18 mouse cellular contexts compared by ENCODE assay signal in the genomic region with DNA sequence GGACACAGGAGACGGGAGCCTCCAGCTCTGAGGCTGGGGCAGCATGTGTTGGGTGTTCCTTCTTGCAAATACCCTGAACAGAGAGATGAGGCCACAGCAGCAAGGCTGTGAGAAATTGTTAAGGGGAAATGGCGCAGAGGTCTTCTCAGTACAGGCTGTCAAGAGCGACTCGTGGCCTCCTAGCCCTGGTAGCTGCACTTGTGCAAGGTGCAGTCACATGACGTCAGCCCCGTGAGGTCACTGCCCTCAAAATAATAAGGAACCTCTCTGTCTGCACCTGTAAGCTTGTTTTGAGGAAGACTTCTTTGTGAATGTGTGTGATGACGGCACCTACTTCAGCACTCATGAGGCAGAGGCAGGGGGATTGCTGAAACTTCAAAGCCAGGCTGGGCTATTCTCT. TPM values are rescaled to one million over a fixed set of nuclear protein-coding genes. Genes with fewer than 3 reads are reported as not detected.
DNase-seq lines count a peak whose midpoint lies in the region; ATAC-seq and TF ChIP-seq lines count a peak whose summit lies in the region.
"Had no signal": no experiment of that assay in that cellular context is flagged by ENCODE, and none has a peak within 500 bp of the region (broad histone marks: within the 10 kb centered on the region; RNA-seq: fewer than 3 reads in every experiment).

No protein-coding gene starts in this region.

- no peak for TF ChIP-seq CTCF in cortical plate, adult 2 months (IDR thresholded peaks at IDR 0.05; ENCODE audit: extremely low read depth, insufficient read depth, low read length)

- H3K4me3 ChIP-seq in cortical plate, adult 2 months (ENCODE audit: insufficient read depth, low read length) = no peak overlapping the region
- H3K4me3 ChIP-seq: forebrain, embryonic 15.5 days; heart, adult 2 months; hindbrain, embryonic 12.5 days; lung, embryonic 15.5 days; neural tube, embryonic 12.5 days had no signal

- peak; percentile 90 for ATAC-seq in megakaryocyte, adult 5-6 weeks (ENCODE audit: poor library complexity, severe bottlenecking)
- ATAC-seq: forebrain, embryonic 15.5 days; inflammation-experienced regulatory T-cells, adult 6 months had no signal

- TF ChIP-seq POLR2A in cortical plate, adult 2 months (IDR thresholded peaks at IDR 0.05; ENCODE audit: extremely low read depth, insufficient read depth, low read length) = no peak

- peak overlapping the region; percentile 42; the same call in 1 of the 2 replicates for H3K27ac ChIP-seq in cortical plate, adult 2 months (ENCODE audit: insufficient read depth, low read length)
- H3K27ac ChIP-seq: forebrain, embryonic 15.5 days; heart, adult 2 months; kidney, postnatal 0 days; lung, embryonic 15.5 days; neural tube, embryonic 12.5 days had no signal

- 0 out of 2 replicates have a peak, but pooled peaks cover 1% of the 10 kb centered on the region for H3K4me1 ChIP-seq in cortical plate, adult 2 months (ENCODE audit: control insufficient read depth, insufficient read depth, low read length)
- H3K4me1 ChIP-seq: forebrain, embryonic 15.5 days; neural tube, embryonic 12.5 days had no signal

- peak; percentile 35 for DNase-seq in thymus, postnatal 4 days
- no peak for DNase-seq in thymus, postnatal 14 days
- no peak for DNase-seq in gastrocnemius, postnatal 25 days
- no peak for DNase-seq in spleen, adult 18-20 months
- DNase-seq in adrenal gland, adult 2 months = no peak
- DNase-seq: adrenal gland, postnatal 10 days; cerebellum, adult 18-20 months; heart, adult 2 months; left cerebral cortex, postnatal 4 days; right cerebral cortex, postnatal 25 days had no signal

RNA-seq across cellular contexts. Expression of a gene that starts 11.0 kb away (rescaled TPM):
- polyA plus RNA-seq in cortical plate, adult 2 months (2012; rRNA removed) = 177 and 189 TPM in 2 replicates
- 66.2 and 78.6 TPM in 2 replicates for total RNA-seq in megakaryocyte, adult 5-6 weeks (2015)
- 112 and 121 TPM in 2 replicates for total RNA-seq in megakaryocyte, adult 5-6 weeks (2017)
- 10 to 100 TPM; 27.8 to 35.7 TPM for total RNA-seq in gastrocnemius, postnatal 25 days (2021)
- 100 to 1,000 TPM in 1 of 2 experiments, 10 to 100 TPM in 1; 98.6 to 141 TPM for total RNA-seq in adrenal gland, adult 2 months (2021)
- 28.9 and 29.6 TPM in 2 replicates for polyA plus RNA-seq in adrenal gland, adult 2 months (2012; rRNA removed)

RNA-seq across cellular contexts. Expression of a gene that starts 40.1 kb away (rescaled TPM):
- 3.5 and 3.7 TPM in 2 replicates for polyA plus RNA-seq in cortical plate, adult 2 months (2012; rRNA removed)
- 0.13 and 0.46 TPM in 2 replicates for total RNA-seq in megakaryocyte, adult 5-6 weeks (2015)
- 0.07 and 0.16 TPM in 2 replicates for total RNA-seq in megakaryocyte, adult 5-6 weeks (2017)
- total RNA-seq in gastrocnemius, postnatal 25 days (2021) = 1 to 10 TPM; 1.9 to 2.0 TPM
- total RNA-seq in adrenal gland, adult 2 months (2021) = 1 to 10 TPM; 2.4 to 3.6 TPM
- polyA plus RNA-seq in adrenal gland, adult 2 months (2012; rRNA removed) = 0.82 and 1.4 TPM in 2 replicates

RNA-seq across cellular contexts. Expression of a gene that starts 59.0 kb away (rescaled TPM):
- polyA plus RNA-seq in cortical plate, adult 2 months (2012; rRNA removed) = 2.0 TPM in 2 replicates
- total RNA-seq in megakaryocyte, adult 5-6 weeks (2015) = 3.7 and 3.8 TPM in 2 replicates
- total RNA-seq in megakaryocyte, adult 5-6 weeks (2017) = 14.4 and 14.7 TPM in 2 replicates
- total RNA-seq in gastrocnemius, postnatal 25 days (2021) = 1 to 10 TPM; 1.1 TPM
- 1 to 10 TPM; 2.4 to 2.8 TPM for total RNA-seq in adrenal gland, adult 2 months (2021)
- polyA plus RNA-seq in adrenal gland, adult 2 months (2012; rRNA removed) = 0.44 and 0.64 TPM in 2 replicates
